Mouse (Mus musculus) right cerebral cortex, adult 18-20 months (tissue): ENCODE data around the gene Nfkbil1.
A peak's percentile ranks its signal among the peaks of the same experiment; 100 is the strongest.

ENCODE experiments used
- DNase-seq: peaks from one replicate; pipeline ENCODE4 v3.0.0; 2022; ENCODE audit warnings: mixed read lengths

Nfkbil1 gene

DNA sequence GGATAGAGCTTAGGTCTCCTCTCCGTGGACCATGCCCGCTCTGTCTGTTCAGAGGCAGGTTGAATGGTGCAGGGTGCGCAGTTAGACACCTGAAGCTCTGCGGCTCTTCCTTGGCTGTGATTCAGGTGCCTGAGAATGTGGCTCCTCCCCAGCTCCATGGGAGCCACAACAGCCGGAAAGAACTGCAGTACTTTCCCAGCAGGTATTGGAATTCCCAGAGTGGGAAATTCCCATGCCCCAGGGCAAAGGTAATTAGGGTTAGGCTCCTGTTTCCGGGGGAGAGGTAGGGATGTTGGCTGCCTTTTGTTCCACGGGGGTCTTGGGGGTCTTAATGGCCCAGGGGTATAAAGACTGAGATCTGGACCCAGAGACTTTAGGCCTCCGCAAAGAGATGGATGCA, 36.6 kb downstream of the Nfkbil1 start:
- DNase-seq = no peak

GRCm38 (mm10) chr17:35198029-35198428, 37.6 kb downstream of the Nfkbil1 start:
- no peak for DNase-seq

DNA sequence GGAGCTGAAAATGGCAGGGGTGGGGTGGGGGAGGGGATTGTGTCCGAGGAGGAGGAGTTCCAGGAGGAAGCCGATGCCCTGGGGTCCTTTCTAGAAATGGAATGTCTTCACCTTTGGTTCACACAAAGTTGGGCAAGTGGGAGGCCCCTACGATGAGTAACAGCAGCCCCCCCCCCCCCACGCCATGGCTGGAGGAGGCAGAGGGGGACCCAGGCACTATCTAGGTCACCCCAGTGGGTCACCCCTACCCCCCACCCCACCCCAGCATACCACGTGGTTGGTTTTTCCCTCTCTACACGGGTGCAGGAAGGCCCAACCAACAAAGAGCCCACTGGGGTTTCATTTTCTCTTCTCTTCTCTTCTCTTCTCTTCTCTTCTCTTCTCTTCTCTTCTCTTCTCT, 38.5 kb downstream of the Nfkbil1 start:
- no peak for DNase-seq

GRCm38 (mm10) chr17:35196321-35196641, 39.3 kb downstream of the Nfkbil1 start:
- no peak for DNase-seq

DNA sequence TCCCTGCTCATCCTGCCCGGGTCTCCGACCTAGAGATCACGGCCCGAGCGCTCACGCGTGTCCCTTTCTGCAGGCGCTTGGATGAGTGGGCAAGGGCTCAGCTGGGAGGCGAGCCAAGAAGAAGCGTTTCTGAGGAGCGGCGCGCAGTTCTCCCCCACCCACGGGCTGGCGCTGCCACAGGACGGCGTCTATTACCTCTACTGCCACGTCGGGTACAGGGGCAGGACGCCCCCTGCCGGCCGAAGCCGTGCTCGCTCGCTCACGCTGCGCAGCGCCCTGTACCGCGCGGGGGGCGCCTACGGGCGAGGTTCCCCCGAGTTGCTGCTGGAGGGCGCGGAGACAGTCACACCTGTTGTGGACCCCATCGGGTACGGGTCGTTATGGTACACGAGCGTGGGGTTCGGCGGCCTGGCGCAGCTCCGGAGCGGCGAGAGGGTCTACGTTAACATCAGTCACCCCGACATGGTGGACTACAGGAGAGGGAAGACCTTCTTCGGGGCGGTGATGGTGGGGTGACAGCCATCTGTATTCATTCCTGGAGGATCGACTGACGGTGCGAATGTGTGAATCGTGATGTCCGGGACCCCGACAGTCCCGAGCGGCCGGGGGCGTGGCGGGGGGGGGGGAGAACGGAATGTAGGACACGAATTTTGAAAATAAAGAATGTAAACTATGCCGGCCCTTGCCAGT, 39.8 kb downstream of the Nfkbil1 start:
- peak; percentile 79 for DNase-seq

- no peak for DNase-seq
These were observed 40.6 kb downstream of the Nfkbil1 start for GRCm38 (mm10) chr17:35194844-35195630.

DNA sequence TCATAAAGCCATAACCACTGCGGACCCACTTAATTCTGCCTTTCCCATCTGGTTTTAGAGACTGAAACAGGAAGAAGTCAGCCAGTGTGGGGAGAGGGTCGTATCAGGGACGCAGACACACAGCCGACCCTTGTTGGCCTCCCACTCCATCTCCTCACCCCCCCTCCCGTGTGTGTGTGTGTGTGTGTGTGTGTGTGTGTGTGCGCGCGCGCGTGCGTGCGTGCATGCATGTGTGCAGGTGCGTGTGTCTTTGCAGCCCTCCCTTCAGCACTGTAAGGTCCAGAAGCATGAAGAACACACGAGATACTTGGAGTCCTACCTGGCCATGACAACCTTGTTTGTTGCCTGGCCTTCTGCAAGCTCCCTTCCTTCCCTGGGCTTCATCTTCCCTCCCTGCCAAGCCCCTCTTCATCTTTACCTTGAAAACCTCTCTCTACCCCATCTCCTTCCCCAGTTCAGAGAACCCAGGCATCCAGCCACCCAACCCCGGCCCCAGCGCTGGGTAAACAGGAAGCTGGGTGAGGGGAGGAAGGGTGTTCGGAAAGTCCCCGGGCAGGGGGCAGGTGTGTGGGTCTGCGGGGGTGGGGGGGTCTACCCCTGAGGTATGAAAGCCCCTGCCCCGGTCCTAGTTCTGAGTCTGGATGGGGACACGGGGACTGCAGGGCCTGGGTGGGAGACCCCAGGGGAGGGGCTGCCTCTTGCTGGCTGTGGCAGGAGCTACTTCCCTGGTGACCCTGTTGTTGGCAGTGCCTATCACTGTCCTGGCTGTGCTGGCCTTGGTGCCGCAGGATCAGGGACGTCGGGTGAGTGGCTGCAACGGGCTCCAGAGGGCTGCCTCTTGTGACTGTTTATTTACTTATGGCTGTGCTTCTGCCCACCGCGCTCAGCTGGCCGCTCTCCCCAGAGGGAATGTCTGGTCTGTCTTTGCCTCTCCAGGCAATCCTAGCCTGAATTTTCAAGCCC, 41.4 kb downstream of the Nfkbil1 start, which contains the start of gene Ltb:
Gene Ltb, plus strand, starts transcription at position 559 of the 963 bp plus-strand sequence.
- no peak for DNase-seq

DNA sequence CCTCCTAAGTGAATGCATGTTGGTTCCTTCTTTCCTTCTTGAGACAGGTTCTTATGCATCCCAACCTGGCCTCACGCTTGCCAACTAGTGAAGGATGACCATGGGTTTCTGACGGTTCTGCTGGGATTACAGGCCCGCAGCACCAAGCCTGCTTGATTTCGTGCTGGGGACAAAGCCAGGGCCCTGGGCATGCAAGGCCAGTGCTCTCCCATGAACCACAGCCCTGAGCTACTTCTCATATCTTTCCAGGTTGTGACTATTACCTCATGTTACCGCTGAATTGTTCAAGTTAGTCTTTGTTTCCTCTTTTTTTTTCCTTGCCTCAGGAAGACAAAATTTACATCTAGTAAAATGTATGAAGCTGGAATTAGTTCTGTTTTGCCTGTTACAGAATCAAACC, 42.7 kb downstream of the Nfkbil1 start:
- DNase-seq = no peak

DNA sequence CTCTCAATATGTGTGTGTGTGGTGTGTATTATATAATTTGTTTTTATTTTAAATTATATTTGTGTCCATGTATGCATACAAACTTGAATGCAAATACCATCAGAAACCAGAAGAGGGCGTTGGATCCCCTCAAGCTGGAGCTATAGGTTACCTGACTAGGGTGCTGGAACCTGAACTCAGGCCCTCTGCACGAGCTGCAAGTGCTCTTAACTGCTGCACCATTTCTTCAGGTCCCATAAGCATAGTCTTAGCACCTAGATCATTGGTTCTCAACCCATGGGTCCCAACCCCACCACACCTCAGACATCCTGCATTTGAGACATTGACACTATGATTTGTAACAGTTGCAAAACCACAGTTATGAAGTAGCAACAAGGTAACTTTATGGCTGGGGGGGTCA, 43.9 kb downstream of the Nfkbil1 start:
- no peak for DNase-seq

DNA sequence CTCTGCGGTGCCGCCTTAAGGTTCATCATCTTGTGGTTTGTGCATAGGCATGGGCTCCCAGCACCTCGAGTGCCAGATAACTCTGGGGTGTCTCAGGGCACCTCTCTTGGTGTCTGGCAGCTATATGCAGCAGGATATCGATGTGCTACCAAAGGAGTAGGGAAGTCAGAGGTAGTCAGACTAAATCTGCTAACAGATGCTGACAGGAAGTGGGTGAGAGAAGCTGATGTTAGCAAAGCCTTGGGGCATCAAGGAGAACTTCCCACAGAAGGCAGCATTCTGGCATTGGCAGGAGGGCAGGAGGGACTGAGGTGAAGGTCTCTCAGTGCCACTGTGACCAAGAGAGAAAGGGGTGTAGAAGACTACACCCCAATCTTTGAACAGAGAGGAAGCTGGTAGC, 45.5 kb downstream of the Nfkbil1 start:
- no peak for DNase-seq

DNA sequence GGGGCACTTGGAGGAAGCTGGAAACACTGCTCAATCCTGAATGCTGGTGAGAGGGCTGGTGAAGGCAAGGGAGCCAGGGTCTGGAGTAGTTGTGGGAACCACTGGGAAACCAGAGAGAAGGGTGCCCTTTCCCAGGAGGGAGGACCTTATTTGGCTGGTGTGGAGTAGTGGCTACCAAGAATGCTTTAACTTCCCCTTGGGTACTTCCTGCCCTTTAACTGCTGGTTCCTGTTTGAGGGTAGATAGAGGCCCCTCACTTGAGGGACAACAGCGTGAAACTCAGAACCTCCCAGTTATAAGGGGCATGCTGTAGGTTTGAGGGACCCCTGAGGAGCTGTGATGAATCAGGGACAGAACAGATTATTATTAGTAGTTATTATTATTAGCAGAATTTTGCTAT, 46.4 kb downstream of the Nfkbil1 start:
- no peak for DNase-seq

- no peak for DNase-seq
These were observed 47.5 kb downstream of the Nfkbil1 start, which contains the start of gene Lst1 for GRCm38 (mm10) chr17:35187959-35188610. TSS of gene Lst1 (minus strand) at chr17:35188439.

DNA sequence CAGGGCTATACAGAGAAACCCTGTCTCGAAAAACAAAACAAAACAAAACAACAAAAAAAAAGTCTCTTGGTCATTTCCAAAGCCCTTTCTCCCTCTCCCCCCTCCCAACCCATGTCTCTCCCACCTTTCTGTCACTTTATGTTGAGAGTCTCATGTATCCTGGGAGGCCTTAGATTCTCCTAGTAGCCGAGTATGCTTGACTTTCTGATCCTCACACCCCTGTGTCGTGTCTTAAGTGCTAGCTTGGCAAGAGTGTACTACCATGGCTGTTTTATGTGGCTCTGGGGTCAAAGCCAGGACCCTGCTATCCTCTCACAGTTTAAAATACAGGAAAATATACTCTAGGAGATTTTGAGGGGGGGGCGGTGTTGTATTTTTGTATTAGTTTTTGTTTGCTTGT, 48.2 kb downstream of the Nfkbil1 start:
- DNase-seq = no peak

DNA sequence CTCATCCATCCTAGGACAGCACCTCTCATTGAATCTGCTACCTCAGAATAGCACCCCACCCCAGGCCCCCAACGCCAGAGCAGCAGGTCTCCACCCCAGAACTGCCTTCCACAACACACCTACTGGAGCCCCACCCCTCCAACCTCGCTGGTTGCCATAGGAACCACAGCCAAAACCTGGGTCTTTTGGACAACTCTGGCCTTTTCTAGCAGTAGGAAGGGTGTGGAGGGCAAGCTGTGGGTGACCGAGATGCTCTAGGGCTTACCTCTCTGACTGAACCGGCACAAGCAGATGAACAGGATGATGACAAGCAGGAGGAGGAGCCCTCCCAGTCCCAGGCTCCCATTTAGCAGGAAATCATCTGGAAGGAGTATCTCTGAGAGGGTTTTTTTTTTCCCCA, 48.9 kb downstream of the Nfkbil1 start:
- DNase-seq = no peak

DNA sequence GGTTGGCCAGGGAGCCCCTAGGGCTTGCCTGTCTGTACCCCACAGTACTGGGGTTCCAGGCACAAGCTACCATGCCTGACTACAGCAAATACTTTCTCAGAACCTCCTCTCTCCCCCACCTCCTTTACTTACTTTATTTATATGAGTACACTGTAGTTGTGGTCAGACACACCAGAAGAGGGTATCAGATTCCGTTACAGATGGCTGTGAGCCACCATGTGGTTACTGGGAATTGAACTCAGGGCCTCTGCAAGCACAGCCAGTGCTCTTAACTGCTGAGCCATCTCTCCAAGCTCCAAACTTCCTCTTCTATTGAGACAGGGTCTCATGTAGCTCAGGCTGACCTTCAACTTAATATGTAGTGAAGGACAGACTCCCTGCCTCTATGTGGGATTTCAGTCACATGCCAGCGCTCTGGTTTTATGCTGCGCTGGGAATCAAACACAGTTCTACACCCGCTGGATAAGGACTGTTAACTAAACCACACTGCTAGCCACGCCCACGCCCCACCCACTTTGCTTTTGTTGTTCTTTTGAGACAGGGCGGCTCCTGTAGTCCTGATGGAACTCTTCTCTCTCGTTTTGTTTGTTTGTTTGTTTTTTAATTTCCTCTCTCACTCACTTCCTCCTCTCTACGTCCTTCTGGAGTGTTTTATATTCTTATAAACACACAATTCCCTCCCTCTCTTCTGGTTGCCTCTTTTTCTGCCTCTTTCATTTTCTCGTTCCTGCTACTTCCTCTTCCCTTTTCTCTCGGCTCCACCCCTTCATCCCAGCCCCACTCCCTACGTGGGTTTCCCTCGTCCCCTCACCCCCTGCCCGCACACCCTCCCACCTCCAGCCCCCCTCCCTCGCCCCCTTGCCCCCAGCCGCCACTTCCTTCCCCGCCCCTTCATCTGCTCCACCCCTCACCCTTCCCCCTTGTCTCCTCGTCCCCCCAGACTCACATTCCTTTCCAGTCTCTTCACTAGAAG, 49.7 kb downstream of the Nfkbil1 start:
- no peak for DNase-seq

DNA sequence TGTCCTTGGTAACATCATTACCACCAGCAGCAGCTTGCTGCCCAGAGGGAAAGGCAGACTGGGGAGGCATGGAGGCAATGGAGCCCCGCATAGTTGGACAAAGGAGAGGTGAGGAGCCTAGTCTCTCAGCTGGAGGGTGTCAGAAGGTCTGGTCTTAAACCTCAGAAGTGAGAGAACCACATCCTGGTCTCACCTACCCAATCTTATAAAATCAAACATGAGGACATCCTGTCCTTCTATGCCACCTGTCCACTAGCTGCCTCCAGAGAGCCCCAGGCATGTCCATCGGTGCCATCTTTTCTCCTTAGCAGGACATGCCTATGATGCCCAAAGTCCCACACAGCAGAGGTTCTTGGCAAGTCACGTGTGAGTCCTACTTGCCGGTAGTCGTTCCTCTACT, 55.5 kb downstream of the Nfkbil1 start:
- DNase-seq = no peak

GRCm38 (mm10) chr17:35178528-35178927, 57.1 kb downstream of the Nfkbil1 start:
- no peak for DNase-seq

DNA sequence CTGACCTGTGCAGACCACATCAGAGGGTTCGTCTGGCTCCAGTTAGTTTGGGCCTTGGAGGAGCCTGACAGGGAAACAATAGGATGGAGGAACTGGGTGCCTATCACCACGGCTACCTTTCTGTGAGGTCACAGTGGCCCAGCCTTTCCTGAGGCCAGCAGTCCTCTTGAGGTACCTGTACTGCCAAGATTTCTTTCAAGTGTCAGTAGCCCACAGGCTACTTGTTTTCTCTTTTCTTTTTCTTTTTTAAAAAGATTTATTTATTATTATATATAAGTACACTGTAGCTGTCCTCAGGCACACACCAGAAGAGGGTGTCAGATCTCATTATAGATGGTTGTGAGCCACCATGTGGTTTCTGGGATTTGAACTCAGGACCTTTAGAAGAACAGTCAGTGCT, 59.6 kb downstream of the Nfkbil1 start, which contains the start of gene Aif1:
Gene Aif1, minus strand, starts transcription at position 101 of the 400 bp plus-strand sequence.
- no peak for DNase-seq

DNA sequence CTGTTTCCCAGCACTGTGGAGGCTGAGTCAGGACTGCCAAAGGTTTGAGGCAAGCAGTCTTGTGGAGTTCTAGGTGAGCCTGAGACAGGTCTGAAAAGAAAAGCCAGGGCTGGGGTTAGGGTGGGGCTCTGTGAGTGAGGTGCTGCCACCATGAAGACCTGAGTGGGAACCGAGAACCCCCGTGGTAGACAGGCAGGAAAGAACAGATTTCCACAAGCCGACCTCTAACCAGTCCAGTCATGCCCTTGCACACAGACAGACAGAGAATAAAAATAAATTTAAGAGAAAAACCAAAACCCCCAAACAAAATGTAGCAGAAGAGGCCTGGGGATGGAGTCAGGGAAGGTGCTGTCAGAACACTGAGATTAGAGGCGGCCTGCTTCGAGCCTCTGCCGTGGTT, 60.2 kb downstream of the Nfkbil1 start:
- no peak for DNase-seq

DNA sequence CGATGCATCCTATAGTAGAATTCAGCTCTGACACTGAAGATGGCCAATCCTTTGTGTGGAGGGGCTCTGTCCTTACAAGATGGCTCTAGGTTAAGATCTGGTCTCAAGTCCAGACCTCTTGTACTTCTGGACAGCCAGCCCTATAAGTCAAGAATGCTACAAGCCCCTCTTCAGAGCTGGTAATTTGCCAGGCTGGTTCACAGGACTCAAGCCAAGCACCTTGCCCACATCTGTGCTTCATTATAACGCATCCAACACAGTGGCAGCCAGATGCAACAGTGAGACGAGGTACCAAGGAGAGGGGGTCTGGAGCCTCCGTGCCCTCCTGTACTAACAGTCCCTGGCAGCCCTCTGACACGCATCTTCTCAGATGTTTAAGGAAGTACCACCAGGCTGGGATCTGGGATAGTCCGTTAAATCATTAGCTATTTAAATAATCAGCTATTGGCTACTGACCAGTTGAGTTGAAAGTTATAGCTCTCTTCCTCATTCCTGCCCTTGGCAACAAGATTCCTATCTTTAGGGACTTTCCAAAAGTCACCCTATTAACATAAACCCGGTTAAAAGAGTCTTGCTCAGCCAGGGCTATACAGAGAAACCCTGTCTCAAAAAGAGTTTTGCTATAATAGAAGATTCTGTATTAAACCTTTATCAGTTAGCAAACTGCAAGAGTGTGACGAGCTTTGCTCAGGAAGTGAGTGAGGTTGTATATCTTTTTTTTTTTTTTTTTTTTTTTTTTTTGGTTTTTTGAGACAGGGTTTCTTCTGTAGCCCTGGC, 61.2 kb downstream of the Nfkbil1 start:
- no peak for DNase-seq

- no peak for DNase-seq
These were observed 62.3 kb downstream of the Nfkbil1 start for GRCm38 (mm10) chr17:35173329-35173728.
